Mouse (Mus musculus) bone marrow, adult 2 months (tissue): ENCODE results near the gene BC037034. TPM values are rescaled to one million over a fixed set of nuclear protein-coding genes. Genes with fewer than 3 reads are reported as not detected.

ENCODE experiments used
- H3K27ac ChIP-seq: fragments of 200-500 bp; 2 replicates; pipeline ENCODE4 v1.5.1; 2012; ENCODE audit warnings: low read depth, mild to moderate bottlenecking, control low read depth, inconsistent platforms, low read length; ENCODE audit not compliant: control insufficient read depth, poor library complexity, insufficient read depth
- H3K4me1 ChIP-seq: fragments of 200-500 bp; 2 replicates; pipeline ENCODE4 v1.6.1; 2011; ENCODE audit warnings: low read length; ENCODE audit not compliant: control insufficient read depth, insufficient read depth
- H3K4me3 ChIP-seq: fragments of 200-500 bp; replicated peaks from 2 replicates; pipeline ENCODE3; 2011; ENCODE audit warnings: mild to moderate bottlenecking, low read depth, low read length, control low read depth; ENCODE audit not compliant: control insufficient read depth
- CTCF ChIP-seq: fragments of 200-500 bp; IDR thresholded peaks from 2 replicates; pipeline ENCODE4 v1.5.1; 2011; ENCODE audit warnings: low read length, control low read depth; ENCODE audit not compliant: control insufficient read depth, insufficient read depth
- POLR2A ChIP-seq: fragments of 200-500 bp; IDR thresholded peaks from 2 replicates; pipeline ENCODE4 v1.6.1; 2011; ENCODE audit warnings: low read depth, mild to moderate bottlenecking, control low read depth, low read length, borderline replicate concordance; ENCODE audit not compliant: control insufficient read depth
- WGBS: fragments of 180-500 bp; shearing (Covaris S2); methylation state at CpG from one replicate; pipeline ENCODE4 v1.1.7; 2018; 5-methylcytosine and 5-hydroxymethylcytosine counted together
- polyA plus RNA-seq: library from polyadenylated mRNA; stranded (reverse); fragments of >200 nt; gene quantifications from 2 replicates; pipeline ENCODE4 v1.2.4, GENCODE M21; 2011; ENCODE audit warnings: low replicate concordance; ENCODE audit not compliant: missing spikeins, insufficient read depth, insufficient read length

BC037034 gene
- polyA plus RNA-seq, 1 experiment, result 151 TPM

DNA sequence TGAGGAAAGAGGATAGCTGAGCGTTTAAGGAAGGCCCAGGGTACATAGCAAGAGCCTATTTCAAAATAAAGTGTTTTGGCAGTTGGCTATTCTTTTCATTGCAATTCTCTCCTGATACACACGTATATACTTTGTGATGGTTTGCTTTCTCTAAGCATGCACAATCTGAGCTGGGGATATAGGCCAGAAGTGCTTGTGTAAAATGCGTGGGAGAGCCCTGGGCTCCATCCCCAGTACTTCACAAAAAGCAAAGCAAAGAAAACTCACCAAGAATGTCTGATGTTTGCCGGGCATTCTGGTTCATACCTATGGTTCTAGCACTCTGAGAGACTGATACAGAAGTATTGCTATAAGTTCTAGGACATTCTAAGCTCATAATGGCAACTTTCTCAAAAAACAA, 5.1 kb upstream of the BC037034 start:
- Histone ChIP-seq H3K27ac (no peak overlapping the region), H3K4me1 (peaks cover 2% of the 10 kb centered on the region; the same call in 1 of the 2 replicates), H3K4me3 (no peak overlapping the region)
- TF ChIP-seq POLR2A (no peak), CTCF (no peak)
- 65% methylated on average over 4 of the region's 4 CpGs for WGBS

DNA sequence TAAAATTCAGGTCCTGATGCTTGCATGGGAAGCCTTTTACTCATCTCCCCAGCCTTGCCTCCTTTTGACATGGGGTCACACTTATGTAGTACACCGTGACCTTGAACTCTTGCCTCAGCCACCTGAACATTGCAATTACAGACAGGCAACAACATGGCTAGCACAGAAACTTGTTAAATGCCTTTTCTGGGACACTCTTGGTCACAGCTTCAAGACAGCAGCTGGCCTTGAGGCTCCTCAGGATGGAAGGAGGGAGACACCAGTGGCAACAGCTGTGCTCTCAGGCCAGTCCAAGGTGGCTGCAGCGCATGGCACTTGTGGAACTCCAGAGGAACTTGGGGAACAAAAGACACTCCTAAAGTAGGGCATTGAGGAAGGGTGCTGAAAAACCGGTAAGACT, 3.3 kb upstream of the BC037034 start:
- no peak for TF ChIP-seq POLR2A
- TF ChIP-seq CTCF, result no peak
- WGBS, result 86% methylated on average over 3 of the region's 3 CpGs
- H3K4me1 ChIP-seq, result peaks cover 2% of the 10 kb centered on the region; the same call in 1 of the 2 replicates

DNA sequence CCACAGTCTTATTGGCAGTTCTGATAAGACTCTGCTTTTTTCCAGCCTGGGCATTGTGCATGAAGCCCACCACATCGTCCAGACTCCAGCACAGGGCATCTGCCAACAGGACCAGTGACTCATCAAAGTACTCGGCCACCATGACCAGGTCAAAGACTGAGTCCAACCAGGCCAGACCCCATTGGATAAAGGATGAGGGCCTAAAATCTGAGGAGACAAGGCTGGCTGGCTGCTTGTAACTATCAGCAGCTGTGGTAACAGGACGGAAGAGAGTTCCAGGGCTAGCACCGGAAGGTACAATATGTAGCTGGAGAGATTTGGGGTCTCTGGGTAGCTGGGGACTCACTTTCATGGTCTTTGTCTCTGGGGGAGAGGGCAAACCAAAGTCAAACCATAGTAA, 1.9 kb upstream of the BC037034 start:
- 96% methylated on average over 4 of the region's 4 CpGs for WGBS
- no peak for TF ChIP-seq POLR2A
- TF ChIP-seq CTCF, result no peak
- peaks cover 7% of the 10 kb centered on the region for H3K4me1 ChIP-seq
- no peak overlapping the region for H3K27ac ChIP-seq
- H3K4me3 ChIP-seq, result no peak overlapping the region

More for the DNA sequence above, 3.3 kb upstream of the BC037034 start:
- H3K27ac ChIP-seq, result no peak overlapping the region
- no peak overlapping the region for H3K4me3 ChIP-seq

DNA sequence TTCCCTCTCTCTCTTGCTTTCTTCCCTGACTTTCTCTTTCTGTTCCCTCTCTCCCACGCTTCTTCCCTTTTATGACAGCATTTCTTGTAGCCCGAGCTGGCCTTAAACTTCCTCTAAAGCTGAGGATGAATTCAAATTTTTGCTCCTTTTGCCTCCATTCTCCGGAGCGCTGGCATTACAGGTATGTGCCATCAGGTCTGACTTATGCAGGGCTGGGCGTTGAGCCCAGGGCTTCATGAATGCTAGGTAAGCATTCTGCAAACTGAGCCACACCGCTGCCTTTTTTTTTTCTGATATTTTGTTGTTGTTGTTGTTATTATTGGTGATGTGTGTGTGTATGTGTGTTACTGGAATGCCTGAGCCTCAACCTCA, 360 bp upstream of the BC037034 start:
- Histone ChIP-seq H3K27ac (peak overlapping the region; percentile 70), H3K4me3 (peak overlapping the region; percentile 87), H3K4me1 (peaks cover 7% of the 10 kb centered on the region)
- TF ChIP-seq POLR2A, result no peak
- TF ChIP-seq CTCF, result no peak
- 5% methylated on average over 6 of the region's 6 CpGs for WGBS

DNA sequence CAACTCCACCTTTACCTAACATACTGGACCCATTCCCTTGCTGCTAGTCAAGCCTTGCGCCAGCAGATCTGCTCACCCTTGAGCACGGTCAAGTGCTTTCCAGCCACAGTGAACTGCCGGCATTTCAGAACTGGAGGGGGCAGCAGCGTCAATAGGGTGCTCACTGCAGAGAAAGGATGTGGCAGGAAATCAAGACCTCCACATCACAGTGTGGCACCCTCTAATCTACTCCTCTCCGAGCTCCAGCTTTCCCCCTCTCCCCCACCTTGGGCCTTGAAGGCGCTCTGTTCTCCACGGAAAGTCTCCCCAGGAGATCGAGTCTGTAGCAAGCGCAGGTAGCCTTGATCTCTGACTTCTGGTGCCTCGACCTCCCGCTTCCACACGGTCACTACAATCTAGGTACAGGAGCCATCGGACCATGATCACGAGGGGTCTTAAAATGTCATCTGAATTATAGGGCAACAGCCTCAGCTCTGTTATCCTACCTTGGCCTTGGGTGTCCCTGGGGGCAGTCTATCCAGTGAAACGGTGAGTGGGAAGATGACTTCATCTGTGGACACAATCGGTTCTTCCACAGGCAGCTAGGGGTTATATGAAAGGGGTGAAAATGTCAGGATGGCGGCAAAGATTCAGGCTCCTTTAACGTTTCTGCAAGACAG, 1.1 kb downstream of the BC037034 start:
- H3K27ac ChIP-seq, result peak overlapping the region; percentile 97
- WGBS, result 21% methylated on average over 18 of the region's 18 CpGs
- H3K4me3 ChIP-seq, result peak overlapping the region; percentile 87
- no peak for TF ChIP-seq POLR2A
- TF ChIP-seq CTCF, result no peak
- H3K4me1 ChIP-seq, result peaks cover 7% of the 10 kb centered on the region

DNA sequence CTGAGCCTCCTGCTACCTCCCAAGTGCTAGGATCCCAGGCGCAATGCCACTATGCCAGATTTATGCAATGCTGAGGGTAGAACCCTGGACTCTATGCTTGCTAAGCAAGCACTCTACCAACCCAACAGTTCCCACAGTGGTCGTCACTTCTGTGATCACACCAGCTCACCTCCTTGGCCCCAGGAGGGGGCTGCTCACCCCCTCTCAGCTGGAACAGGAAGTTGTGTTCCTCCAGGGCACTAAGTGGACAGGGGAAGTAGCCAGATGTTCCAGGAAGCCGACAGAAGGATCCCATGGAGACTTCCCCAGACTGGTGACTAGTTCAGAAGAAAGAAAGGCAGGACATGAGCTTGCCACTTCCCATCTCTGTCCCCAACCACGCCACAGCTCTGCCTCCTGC, 1.8 kb downstream of the BC037034 start:
- 18% methylated on average over 4 of the region's 4 CpGs for WGBS
- peak overlapping the region; percentile 87 for H3K4me3 ChIP-seq
- H3K4me1 ChIP-seq, result peaks cover 10% of the 10 kb centered on the region
- peak overlapping the region; percentile 97 for H3K27ac ChIP-seq
- TF ChIP-seq CTCF, result no peak
- TF ChIP-seq POLR2A, result no peak

DNA sequence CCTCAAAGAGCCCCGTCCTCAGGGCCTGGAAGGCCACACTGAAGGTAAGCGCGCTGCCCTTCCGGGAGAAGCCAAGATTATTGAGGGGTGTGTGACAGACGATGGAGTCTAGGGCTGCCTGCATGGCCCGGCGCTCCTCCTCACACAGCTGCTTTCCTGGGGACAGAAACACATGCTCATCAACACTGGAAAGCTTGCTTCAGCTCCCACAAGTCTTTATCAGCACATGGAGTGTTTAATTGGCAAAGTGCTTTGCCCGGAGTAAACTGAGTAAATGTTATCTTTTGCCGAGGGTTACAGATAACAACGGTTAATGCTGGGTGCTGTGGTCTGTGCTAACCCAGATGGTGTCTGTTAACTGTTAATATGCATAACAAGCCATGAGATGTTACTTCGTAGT, 3.0 kb downstream of the BC037034 start:
- peak overlapping the region; percentile 25 for H3K4me3 ChIP-seq
- TF ChIP-seq POLR2A (no peak), CTCF (no peak)
- 49% methylated on average over 11 of the region's 11 CpGs for WGBS
- peak overlapping the region; percentile 31; the same call in 1 of the 2 replicates for H3K27ac ChIP-seq
- peaks cover 11% of the 10 kb centered on the region for H3K4me1 ChIP-seq

DNA sequence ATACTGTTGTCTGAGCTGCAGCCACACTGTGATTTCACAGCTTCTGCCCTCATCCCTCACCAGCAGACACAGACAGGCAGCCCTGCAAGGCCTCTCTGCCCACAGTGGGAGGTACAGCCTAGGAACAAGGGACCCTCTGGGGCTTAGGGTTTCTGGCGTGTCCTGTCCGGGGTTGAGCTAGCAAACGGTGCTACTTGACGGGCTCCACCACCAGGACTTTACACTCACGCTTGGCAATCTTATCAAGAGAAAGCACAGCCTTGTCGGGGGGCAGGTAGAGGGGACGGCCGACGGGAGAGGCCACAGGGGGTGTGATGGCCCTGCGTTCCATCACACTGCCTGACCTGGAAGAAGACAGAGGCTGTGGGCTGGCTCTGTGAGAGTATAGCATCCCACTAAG, 3.8 kb downstream of the BC037034 start:
- peak overlapping the region; percentile 0 for H3K4me3 ChIP-seq
- no peak for TF ChIP-seq CTCF
- TF ChIP-seq POLR2A, result no peak
- H3K27ac ChIP-seq, result 0 out of 2 replicates have a peak overlapping the region, but pooled peaks have one; percentile 0
- H3K4me1 ChIP-seq, result peaks cover 11% of the 10 kb centered on the region
- WGBS, result 59% methylated on average over 10 of the region's 10 CpGs
